ENCODE assay signal across 13 mouse cellular contexts in genomic region chr2:44791840-44792239, GRCm38 (mm10).
"Had no signal": no experiment of that assay in that cellular context is flagged by ENCODE, and none has a peak within 500 bp of the region (broad histone marks: within the 10 kb centered on the region; RNA-seq: fewer than 3 reads in every experiment).

No protein-coding gene starts in this region.

- H3K4me2 ChIP-seq: limb, embryonic 12.5 days; limb, embryonic 15.5 days; liver, embryonic 13.5 days; midbrain, embryonic 11.5 days had no signal

- H3K27ac ChIP-seq: hindbrain, postnatal 0 days; limb, embryonic 12.5 days; limb, embryonic 15.5 days; liver, embryonic 13.5 days had no signal

- H3K9ac ChIP-seq: limb, embryonic 12.5 days; limb, embryonic 15.5 days; liver, embryonic 13.5 days had no signal

- H3K36me3 ChIP-seq: limb, embryonic 12.5 days; limb, embryonic 15.5 days; liver, embryonic 13.5 days had no signal

- DNase-seq: layer of hippocampus, postnatal 36 days; left cerebral cortex, postnatal 4 days; liver, embryonic 13.5 days; lung, adult 2 months; lung, postnatal 14 days; lung, postnatal 4 days; midbrain, embryonic 14.5 days; thymus, adult 18-20 months; thymus, postnatal 36 days had no signal

- H3K27me3 ChIP-seq: limb, embryonic 12.5 days; limb, embryonic 15.5 days; liver, embryonic 13.5 days had no signal

- H3K9me3 ChIP-seq: limb, embryonic 12.5 days; limb, embryonic 15.5 days; liver, embryonic 13.5 days had no signal

- H3K4me3 ChIP-seq: limb, embryonic 12.5 days; limb, embryonic 15.5 days; liver, embryonic 13.5 days had no signal

- ATAC-seq: hindbrain, postnatal 0 days had no signal

- H3K4me1 ChIP-seq: limb, embryonic 12.5 days; limb, embryonic 15.5 days; liver, embryonic 13.5 days had no signal
